Mouse (Mus musculus): ENCODE results near the gene Rassf3. TPM values are rescaled to one million over a fixed set of nuclear protein-coding genes. Genes with fewer than 3 reads are reported as not detected.

Gene Rassf3
- total and polyA plus RNA-seq, 3 experiments, result 4.0 to 9.0 (median 7.3) TPM

- no peak for DNase-seq (ENCODE audit: extremely low read depth)
These were observed 53.9 kb downstream of the Rassf3 start for GRCm38 (mm10) chr10:121422294-121422693.

GRCm38 (mm10) chr10:121421657-121422290 is 54.4 kb downstream of the Rassf3 start:
- no peak overlapping the region for H3K27ac ChIP-seq (ENCODE audit: insufficient read depth, low read depth)

More at GRCm38 (mm10) chr10:121422294-121422693, 53.9 kb downstream of the Rassf3 start:
- dilution Hi-C loops (cut with MboI; ENCODE audit: extremely low pct_ligation_motif_present, extremely low pct_unique_long_range_greater_than_20kb, low sequenced_read_pairs) (no loop called here), in situ Hi-C loops (cut with MboI; ENCODE audit: low pct_ligation_motif_present, low pct_unique_long_range_greater_than_20kb, low sequenced_read_pairs) (no loop called here)
- Histone ChIP-seq H3K9me3 (replicated peaks; ENCODE audit: low read length) (no peaks in the 10 kb centered on the region), H3K4me2 (ENCODE audit: insufficient read depth, low read depth, poor library complexity, severe bottlenecking) (no peak overlapping the region), H3K4me1 (ENCODE audit: control insufficient read depth in 1 of 2, insufficient read depth in 2 of 2) (peaks cover 2 to 16% of the 10 kb centered on the region in 2 experiments; a peak in 2 of 4 replicates), H3K79me2 (replicated peaks; ENCODE audit: control insufficient read depth, extremely low read depth, insufficient read depth, poor library complexity, severe bottlenecking) (no peaks in the 10 kb centered on the region), H3K9ac (ENCODE audit: insufficient read depth, low read depth) (no peak overlapping the region), H3K27ac (ENCODE audit: insufficient read depth, low read depth) (no peak overlapping the region), H3K36me3 (replicated peaks in 1 of 2; ENCODE audit: control insufficient read depth in 1 of 2, insufficient read depth in 1 of 2, low read length in 1 of 2) (peaks cover 0 to 19% of the 10 kb centered on the region in 2 experiments), H3K4me3 (replicated peaks in 1 of 3; ENCODE audit: low read depth in 2 of 3, low read length in 2 of 3, poor library complexity in 1 of 3) (no peak overlapping the region), H3K27me3 (replicated peaks) (no peaks in the 10 kb centered on the region)
- TF ChIP-seq MAZ (IDR thresholded peaks at IDR 0.05; ENCODE audit: low read depth, low read length) (no peak), RCOR1 (conservative IDR thresholded peaks at IDR 0.05; ENCODE audit: low read depth, low read length) (no peak), UBTF (IDR thresholded peaks at IDR 0.05; ENCODE audit: low read depth, low read length) (no peak), ZC3H11A (IDR thresholded peaks at IDR 0.05; ENCODE audit: low read depth, low read length) (no peak), MEF2A (IDR thresholded peaks at IDR 0.05; ENCODE audit: borderline replicate concordance, low read depth, low read length) (no peak), JUN (IDR thresholded peaks at IDR 0.05; ENCODE audit: insufficient read depth, low read depth, low read length) (no peak), PAX5 (IDR thresholded peaks at IDR 0.05; ENCODE audit: low read length) (no peak), RAD21 (IDR thresholded peaks at IDR 0.05; ENCODE audit: low read depth, low read length) (no peak)

More at GRCm38 (mm10) chr10:121421657-121422290, 54.4 kb downstream of the Rassf3 start:
- Histone ChIP-seq H3K36me3 (replicated peaks in 1 of 2; ENCODE audit: control insufficient read depth in 1 of 2, insufficient read depth in 1 of 2, low read length in 1 of 2) (peaks cover 0 to 24% of the 10 kb centered on the region in 2 experiments), H3K4me2 (ENCODE audit: insufficient read depth, low read depth, poor library complexity, severe bottlenecking) (no peak overlapping the region), H3K79me2 (replicated peaks; ENCODE audit: control insufficient read depth, extremely low read depth, insufficient read depth, poor library complexity, severe bottlenecking) (no peaks in the 10 kb centered on the region), H3K9me3 (replicated peaks; ENCODE audit: low read length) (no peaks in the 10 kb centered on the region), H3K9ac (ENCODE audit: insufficient read depth, low read depth) (no peak overlapping the region), H3K4me1 (ENCODE audit: control insufficient read depth in 1 of 2, insufficient read depth in 2 of 2) (peaks cover 0 to 13% of the 10 kb centered on the region in 2 experiments; a peak in 1 of 4 replicates), H3K4me3 (replicated peaks in 1 of 3; ENCODE audit: low read depth in 2 of 3, low read length in 2 of 3, poor library complexity in 1 of 3) (no peak overlapping the region), H3K27me3 (replicated peaks) (no peaks in the 10 kb centered on the region)
- dilution Hi-C loops (cut with MboI; ENCODE audit: extremely low pct_ligation_motif_present, extremely low pct_unique_long_range_greater_than_20kb, low sequenced_read_pairs), result no loop called here
- in situ Hi-C loops (cut with MboI; ENCODE audit: low pct_ligation_motif_present, low pct_unique_long_range_greater_than_20kb, low sequenced_read_pairs), result no loop called here
- no peak for DNase-seq (ENCODE audit: extremely low read depth)
- TF ChIP-seq UBTF (IDR thresholded peaks at IDR 0.05; ENCODE audit: low read depth, low read length) (no peak), MAZ (IDR thresholded peaks at IDR 0.05; ENCODE audit: low read depth, low read length) (no peak), TBP (conservative IDR thresholded peaks at IDR 0.05; ENCODE audit: low read depth, low read length) (no peak), ZKSCAN1 (IDR thresholded peaks at IDR 0.05; ENCODE audit: borderline replicate concordance, low read depth, low read length) (no peak), POLR2AphosphoS2 (IDR thresholded peaks at IDR 0.05; ENCODE audit: low read depth, low read length) (no peak), SMC3 (IDR thresholded peaks at IDR 0.05; ENCODE audit: low read depth, low read length) (no peak), CHD1 (IDR thresholded peaks at IDR 0.05; ENCODE audit: low read depth, low read length) (no peak), NELFE (IDR thresholded peaks at IDR 0.05; ENCODE audit: low read depth, low read length) (no peak), MEF2A (IDR thresholded peaks at IDR 0.05; ENCODE audit: borderline replicate concordance, low read depth, low read length) (no peak), CTCF (conservative IDR thresholded peaks at IDR 0.05 in 1 of 2, IDR thresholded peaks at IDR 0.05 in 1 of 2; ENCODE audit: low read depth in 2 of 2, low read length in 2 of 2) (no peak), TCF12 (IDR thresholded peaks at IDR 0.05; ENCODE audit: low read depth, low read length) (no peak), E2F4 (IDR thresholded peaks at IDR 0.05; ENCODE audit: insufficient replicate concordance, low read depth, low read length) (no peak), JUN (IDR thresholded peaks at IDR 0.05; ENCODE audit: insufficient read depth, low read depth, low read length) (no peak), IRF4 (IDR thresholded peaks at IDR 0.05; ENCODE audit: low read depth, low read length) (no peak)

Measured in CH12.LX (cell line).